Mouse (Mus musculus) retina, postnatal 7 days (tissue): ENCODE results near the gene Ahcyl2.
"Not testable (repeated sequence)": the region's sequence is repeated elsewhere in the genome, so short reads cannot be mapped to it uniquely, and the experiment has no call there.

Experiments
- DNase-seq: peaks from one replicate; pipeline ENCODE4 v3.0.0-alpha.2; 2012; ENCODE audit warnings: low read depth, low spot score

The Ahcyl2 gene

GRCm38 (mm10) chr6:29815060-29815459 is 47.2 kb downstream of the Ahcyl2 start:
- DNase-seq: no peak

- DNase-seq: no peak
These were observed 47.8 kb downstream of the Ahcyl2 start for GRCm38 (mm10) chr6:29815634-29816033.

- not testable (repeated sequence) for DNase-seq
These were observed 48.6 kb downstream of the Ahcyl2 start for GRCm38 (mm10) chr6:29816371-29816770.

GRCm38 (mm10) chr6:29819309-29819708 is 51.5 kb downstream of the Ahcyl2 start:
- DNase-seq: peak; percentile 32

GRCm38 (mm10) chr6:29820314-29820713 is 52.5 kb downstream of the Ahcyl2 start:
- no peak for DNase-seq

GRCm38 (mm10) chr6:29820926-29821325 is 53.1 kb downstream of the Ahcyl2 start:
- DNase-seq: no peak

GRCm38 (mm10) chr6:29821770-29822169 is 54.0 kb downstream of the Ahcyl2 start:
- no peak for DNase-seq

- DNase-seq: no peak
These were observed 57.5 kb downstream of the Ahcyl2 start for GRCm38 (mm10) chr6:29825302-29825701.

- no peak for DNase-seq
These were observed 59.8 kb downstream of the Ahcyl2 start for GRCm38 (mm10) chr6:29827291-29828242.

GRCm38 (mm10) chr6:29828574-29829234 is 60.9 kb downstream of the Ahcyl2 start:
- no peak for DNase-seq

- DNase-seq: no peak
These were observed 64.5 kb downstream of the Ahcyl2 start for GRCm38 (mm10) chr6:29832356-29832755.

- DNase-seq: no peak
These were observed 65.3 kb downstream of the Ahcyl2 start for GRCm38 (mm10) chr6:29833117-29833516.

- peak; percentile 34 for DNase-seq
These were observed 65.9 kb downstream of the Ahcyl2 start for GRCm38 (mm10) chr6:29833568-29834255.

GRCm38 (mm10) chr6:29835543-29836177 is 67.8 kb downstream of the Ahcyl2 start:
- no peak for DNase-seq

GRCm38 (mm10) chr6:29837579-29837978 is 69.8 kb downstream of the Ahcyl2 start:
- DNase-seq: no peak

- no peak for DNase-seq
These were observed 70.7 kb downstream of the Ahcyl2 start for GRCm38 (mm10) chr6:29838531-29838930.

GRCm38 (mm10) chr6:29840008-29840407 is 72.2 kb downstream of the Ahcyl2 start:
- DNase-seq: no peak

GRCm38 (mm10) chr6:29841461-29841860 is 73.7 kb downstream of the Ahcyl2 start:
- DNase-seq: no peak

- DNase-seq: no peak
These were observed 79.9 kb downstream of the Ahcyl2 start for GRCm38 (mm10) chr6:29847643-29848166.

- DNase-seq: no peak
These were observed 81.0 kb downstream of the Ahcyl2 start for GRCm38 (mm10) chr6:29848808-29849207.

GRCm38 (mm10) chr6:29850096-29850495 is 82.3 kb downstream of the Ahcyl2 start:
- DNase-seq: no peak
